8 mouse cellular contexts compared by ENCODE assay signal in the genomic region with DNA sequence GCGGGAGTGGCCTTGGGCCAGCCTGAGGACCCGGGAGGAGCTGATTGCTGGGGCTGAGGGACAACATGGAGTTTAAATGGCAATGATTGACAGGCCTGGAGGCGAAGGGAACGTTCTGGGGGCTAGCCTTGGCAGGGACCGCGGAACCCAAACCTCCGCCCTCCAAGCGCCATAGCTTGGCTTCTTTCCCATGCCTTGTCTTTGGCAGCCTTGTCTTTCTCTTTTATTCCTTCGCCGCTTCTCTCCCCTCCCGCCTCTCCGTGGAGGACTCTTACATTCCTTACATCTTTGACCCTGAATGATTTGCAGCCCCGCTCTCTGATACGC. TPM values are rescaled to one million over a fixed set of nuclear protein-coding genes. Genes with fewer than 3 reads are reported as not detected.
DNase-seq lines count a peak whose midpoint lies in the region; ATAC-seq and TF ChIP-seq lines count a peak whose summit lies in the region.

No protein-coding gene starts in this region.

- H3K9ac ChIP-seq in forebrain, embryonic 14.5 days (ENCODE audit: low read length): peak overlapping the region; percentile 84
- H3K9ac ChIP-seq in midbrain, embryonic 12.5 days (replicated peaks): peak overlapping the region; percentile 94

- TF ChIP-seq POLR2A in spleen, adult 2 months (IDR thresholded peaks at IDR 0.05; ENCODE audit: low read depth, low read length): no peak

- H3K27me3 ChIP-seq in spleen, adult 2 months (ENCODE audit: control insufficient read depth, insufficient read depth, low read length): no peaks in the 10 kb centered on the region
- no peaks in the 10 kb centered on the region for H3K27me3 ChIP-seq in forebrain, embryonic 14.5 days (replicated peaks; ENCODE audit: control insufficient read depth, insufficient read depth, low read length)
- no peaks in the 10 kb centered on the region for H3K27me3 ChIP-seq in midbrain, embryonic 12.5 days

- no peak for ATAC-seq in forebrain, embryonic 14.5 days
- ATAC-seq in midbrain, embryonic 12.5 days (ENCODE audit: low FRiP score, low read depth): no peak

- peaks cover 16% of the 10 kb centered on the region for H3K4me1 ChIP-seq in spleen, adult 2 months (ENCODE audit: control insufficient read depth, insufficient read depth, insufficient read length)
- peaks cover 27% of the 10 kb centered on the region for H3K4me1 ChIP-seq in forebrain, embryonic 14.5 days (ENCODE audit: control insufficient read depth, insufficient read depth, low read length)
- peaks cover 41% of the 10 kb centered on the region for H3K4me1 ChIP-seq in midbrain, embryonic 12.5 days

- H3K27ac ChIP-seq in spleen, adult 2 months (ENCODE audit: insufficient read depth, low read length): peak overlapping the region; percentile 78
- H3K27ac ChIP-seq in forebrain, embryonic 14.5 days (ENCODE audit: low read depth, low read length): peak overlapping the region; percentile 93
- H3K27ac ChIP-seq in midbrain, embryonic 12.5 days (replicated peaks): peak overlapping the region; percentile 95

- H3K4me3 ChIP-seq in spleen, adult 2 months (ENCODE audit: extremely low read depth, insufficient read depth, insufficient read length): peak overlapping the region; percentile 77
- peak overlapping the region; percentile 79 for H3K4me3 ChIP-seq in forebrain, embryonic 14.5 days (ENCODE audit: low read depth, low read length)
- H3K4me3 ChIP-seq in midbrain, embryonic 12.5 days: peak overlapping the region; percentile 96

- 4% methylated on average over 14 of the region's 14 CpGs for WGBS in spleen, adult 2 months
- under 1% methylated on average over 14 of the region's 14 CpGs for WGBS in forebrain, embryonic 14.5 days
- WGBS in midbrain, embryonic 12.5 days: 0% methylated on average over 14 of the region's 14 CpGs

- peak; percentile 53 for DNase-seq in adrenal gland, adult 8-10 months
- DNase-seq in adrenal gland, postnatal 4 days (ENCODE audit: low spot score in 2 of 2): no peak
- no peak for DNase-seq in spleen, adult 2 months (ENCODE audit: low read depth in 1 of 2, low spot score in 2 of 2)
- DNase-seq in spleen, postnatal 14 days (ENCODE audit: low spot score in 2 of 2): no peak
- DNase-seq in forebrain, embryonic 14.5 days (ENCODE audit: low spot score): peak; percentile 70
- peak; percentile 44 to 70 for DNase-seq in kidney, postnatal 25 days
- DNase-seq in layer of hippocampus, adult 9-10 months (ENCODE audit: low spot score): no peak

- TF ChIP-seq CTCF in spleen, adult 2 months (IDR thresholded peaks at IDR 0.05; ENCODE audit: extremely low read depth, insufficient read depth, insufficient read length, insufficient replicate concordance): no peak

- H3K36me3 ChIP-seq in spleen, adult 2 months (ENCODE audit: control insufficient read depth, insufficient read depth, low read length): peaks cover 14% of the 10 kb centered on the region
- H3K36me3 ChIP-seq in forebrain, embryonic 14.5 days (ENCODE audit: control insufficient read depth, insufficient read depth, low read length): peaks cover 43% of the 10 kb centered on the region
- peaks cover 37% of the 10 kb centered on the region for H3K36me3 ChIP-seq in midbrain, embryonic 12.5 days

- H3K4me2 ChIP-seq in forebrain, embryonic 14.5 days (ENCODE audit: low read length): peak overlapping the region; percentile 85
- H3K4me2 ChIP-seq in midbrain, embryonic 12.5 days (replicated peaks): peak overlapping the region; percentile 81

- no peaks in the 10 kb centered on the region for H3K9me3 ChIP-seq in forebrain, embryonic 14.5 days (replicated peaks; ENCODE audit: control insufficient read depth, low read length)
- H3K9me3 ChIP-seq in midbrain, embryonic 12.5 days: no peaks in the 10 kb centered on the region

RNA-seq across cellular contexts. Expression of a gene that starts 0.6 kb away (rescaled TPM):
- total RNA-seq in adrenal gland, adult 8-10 months (2022): 10 to 100 TPM; 39.1 to 55.4 (median 50.8) TPM
- total RNA-seq in adrenal gland, postnatal 4 days (2021): 10 to 100 TPM; 49.9 to 50.9 TPM
- polyA plus RNA-seq in spleen, adult 2 months (2012; rRNA removed): 24.1 and 29.4 TPM in 2 replicates
- 94.2 and 107 TPM in 2 replicates for polyA plus RNA-seq in forebrain, embryonic 14.5 days (2014; fragmentation: Nextera tagmentation; extraction: Ambion mirVana)
- 57.6 and 60.7 TPM in 2 replicates for polyA plus RNA-seq in midbrain, embryonic 12.5 days (2016; fragmentation: Nextera tagmentation; extraction: Ambion mirVana)

RNA-seq across cellular contexts. Expression of a gene that starts 0.7 kb away (rescaled TPM):
- total RNA-seq in adrenal gland, adult 8-10 months (2022): 10 to 100 TPM; 76.6 to 93.8 (median 86.8) TPM
- total RNA-seq in adrenal gland, postnatal 4 days (2021): 10 to 100 TPM; 69.5 to 72.7 TPM
- polyA plus RNA-seq in spleen, adult 2 months (2012; rRNA removed): 19.8 and 21.2 TPM in 2 replicates
- polyA plus RNA-seq in forebrain, embryonic 14.5 days (2014; fragmentation: Nextera tagmentation; extraction: Ambion mirVana): 147 and 180 TPM in 2 replicates
- polyA plus RNA-seq in midbrain, embryonic 12.5 days (2016; fragmentation: Nextera tagmentation; extraction: Ambion mirVana): 127 and 147 TPM in 2 replicates

RNA-seq across cellular contexts. Expression of a gene that starts 11.0 kb away (rescaled TPM):
- under 1 TPM in 2 of 4 experiments, not detected in 2; 0.24 to 0.40 TPM for total RNA-seq in adrenal gland, adult 8-10 months (2022)
- 10 to 100 TPM in 1 of 2 experiments, 1 to 10 TPM in 1; 5.7 to 13.2 TPM for total RNA-seq in adrenal gland, postnatal 4 days (2021)
- 15.2 and 17.1 TPM in 2 replicates for polyA plus RNA-seq in spleen, adult 2 months (2012; rRNA removed)
- not detected in 2 replicates for polyA plus RNA-seq in forebrain, embryonic 14.5 days (2014; fragmentation: Nextera tagmentation; extraction: Ambion mirVana)
- not detected in 2 replicates for polyA plus RNA-seq in midbrain, embryonic 12.5 days (2016; fragmentation: Nextera tagmentation; extraction: Ambion mirVana)

RNA-seq across cellular contexts. Expression of a gene that starts 35.1 kb away (rescaled TPM):
- total RNA-seq in adrenal gland, adult 8-10 months (2022): 10 to 100 TPM; 53.7 to 90.5 (median 68.1) TPM
- total RNA-seq in adrenal gland, postnatal 4 days (2021): 10 to 100 TPM; 71.5 to 75.1 TPM
- 31.1 and 36.9 TPM in 2 replicates for polyA plus RNA-seq in spleen, adult 2 months (2012; rRNA removed)
- 6.8 and 10.3 TPM in 2 replicates for polyA plus RNA-seq in forebrain, embryonic 14.5 days (2014; fragmentation: Nextera tagmentation; extraction: Ambion mirVana)
- polyA plus RNA-seq in midbrain, embryonic 12.5 days (2016; fragmentation: Nextera tagmentation; extraction: Ambion mirVana): 12.9 and 13.5 TPM in 2 replicates

RNA-seq across cellular contexts. Expression of a gene that starts 43.2 kb away (rescaled TPM):
- total RNA-seq in adrenal gland, adult 8-10 months (2022): 100 to 1,000 TPM in 2 of 4 experiments, 10 to 100 TPM in 2; 72.2 to 114 (median 86.6) TPM
- total RNA-seq in adrenal gland, postnatal 4 days (2021): 10 to 100 TPM; 48.3 to 62.1 TPM
- 32.1 and 63.8 TPM in 2 replicates for polyA plus RNA-seq in spleen, adult 2 months (2012; rRNA removed)
- 22.8 and 26.9 TPM in 2 replicates for polyA plus RNA-seq in forebrain, embryonic 14.5 days (2014; fragmentation: Nextera tagmentation; extraction: Ambion mirVana)
- polyA plus RNA-seq in midbrain, embryonic 12.5 days (2016; fragmentation: Nextera tagmentation; extraction: Ambion mirVana): 28.6 and 33.6 TPM in 2 replicates

Comparison
In these comparisons a context has a peak if more than half of its experiments do, and no peak if none do; other contexts are left out.
1. DNase-seq: peak in adrenal gland, adult 8-10 months (single experiment), forebrain, embryonic 14.5 days (single experiment) and kidney, postnatal 25 days (2 of 2); none in adrenal gland, postnatal 4 days (0 of 2), spleen, adult 2 months (0 of 2), spleen, postnatal 14 days (0 of 2) and layer of hippocampus, adult 9-10 months (single experiment).
2. RNA of a gene that starts 11.0 kb away (polyA plus RNA-seq): 15.2 to 17.1 TPM in spleen, adult 2 months; not detected in midbrain, embryonic 12.5 days and not detected in forebrain, embryonic 14.5 days; every median in the first group is over 10 times any median in the second.
3. Peak in every context shown above with its lines, with median percentiles within 50 percentile points of each other: H3K27ac ChIP-seq and H3K4me3 ChIP-seq.